Mouse (Mus musculus) MEL (cell line): ENCODE results near the gene Axin2. TPM values are rescaled to one million over a fixed set of nuclear protein-coding genes. Genes with fewer than 3 reads are reported as not detected.

Experiments used
- DNase-seq: peaks from one replicate; pipeline ENCODE4 v3.0.0; 2011; ENCODE audit warnings: low read depth, low spot score
- H3K27ac ChIP-seq: 2 replicates; pipeline ENCODE4 v1.5.1; 2012; ENCODE audit warnings: low read depth, mild to moderate bottlenecking, control low read depth, low read length, moderate library complexity; ENCODE audit not compliant: control insufficient read depth
- H3K27me3 ChIP-seq, 2 experiments: fragments of 150-350 bp in 1 of 2; sonication (generic) in 1 of 2; 2 replicates each; pipeline ENCODE4 v1.6.1; 2012; ENCODE audit warnings: low read length in 2 of 2, mild to moderate bottlenecking in 2 of 2, improper control_type of control experiment in 1 of 2, moderate library complexity in 1 of 2; ENCODE audit not compliant: insufficient read depth in 2 of 2, control insufficient read depth in 1 of 2
- H3K36me3 ChIP-seq, 2 experiments: 2 replicates each; pipeline ENCODE4 v1.6.1; 2012 to 2014; ENCODE audit warnings: low read length in 2 of 2, improper control_type of control experiment in 1 of 2, inconsistent platforms in 1 of 2, mild to moderate bottlenecking in 1 of 2; ENCODE audit not compliant: insufficient read depth in 2 of 2, control insufficient read depth in 1 of 2
- H3K4me1 ChIP-seq, 2 experiments: fragments of 150-350 bp in 1 of 2; sonication (generic) in 1 of 2; 2 replicates each; pipeline ENCODE4 v1.6.1; 2012; ENCODE audit warnings: low read length in 2 of 2, improper control_type of control experiment in 1 of 2, mild to moderate bottlenecking in 1 of 2; ENCODE audit not compliant: insufficient read depth in 2 of 2, control insufficient read depth in 1 of 2
- H3K4me3 ChIP-seq, 2 experiments: fragments of 150-350 bp in 1 of 2; sonication (generic) in 1 of 2; 2 replicates each; pipeline ENCODE4 v1.5.1; 2012; ENCODE audit warnings: low read depth in 2 of 2, low read length in 2 of 2, mild to moderate bottlenecking in 2 of 2, moderate library complexity in 2 of 2, control low read depth in 1 of 2, improper control_type of control experiment in 1 of 2; ENCODE audit not compliant: control insufficient read depth in 1 of 2, insufficient read depth in 1 of 2
- H3K79me2 ChIP-seq: 2 replicates; pipeline ENCODE4 v1.6.1; 2012; ENCODE audit warnings: mild to moderate bottlenecking, low read length, moderate library complexity; ENCODE audit not compliant: control insufficient read depth, poor library complexity, insufficient read depth
- H3K9ac ChIP-seq: 2 replicates; pipeline ENCODE4 v1.6.1; 2012; ENCODE audit warnings: low read depth, mild to moderate bottlenecking, control low read depth, low read length, moderate library complexity; ENCODE audit not compliant: control insufficient read depth, poor library complexity, severe bottlenecking
- H3K9me3 ChIP-seq: fragments of 150-350 bp; sonication (generic); replicated peaks from 2 replicates; pipeline ENCODE4 v1.6.1; 2012; ENCODE audit warnings: mild to moderate bottlenecking, low read length, improper control_type of control experiment, moderate library complexity; ENCODE audit not compliant: insufficient read depth
- BHLHE40 ChIP-seq: IDR thresholded peaks from 2 replicates; pipeline ENCODE4 v1.6.1; 2012; ENCODE audit warnings: low read depth, mild to moderate bottlenecking, inconsistent platforms, low read length, improper control_type of control experiment, borderline replicate concordance
- CTCF ChIP-seq, 3 experiments: IDR thresholded peaks in 2 of 3; conservative IDR thresholded peaks in 1 of 3; 2 replicates each; pipeline ENCODE4 v1.5.1; 2011 to 2012; ENCODE audit warnings: low read length in 3 of 3, low read depth in 2 of 3, mild to moderate bottlenecking in 2 of 3, improper control_type of control experiment in 1 of 3, inconsistent platforms in 1 of 3, mixed read lengths in 1 of 3, moderate library complexity in 1 of 3; ENCODE audit not compliant: control insufficient read depth in 1 of 3, insufficient read depth in 1 of 3, poor library complexity in 1 of 3, severe bottlenecking in 1 of 3
- E2F4 ChIP-seq: IDR thresholded peaks from 2 replicates; pipeline ENCODE4 v1.6.1; 2011; ENCODE audit warnings: low read depth, low read length, improper control_type of control experiment, borderline replicate concordance
- ELF1 ChIP-seq: IDR thresholded peaks from 2 replicates; pipeline ENCODE4 v1.6.1; 2014; ENCODE audit warnings: low read depth, mild to moderate bottlenecking, inconsistent platforms, low read length, improper control_type of control experiment, moderate library complexity
- EP300 ChIP-seq, 2 experiments: IDR thresholded peaks; 2 replicates each; pipeline ENCODE4 v1.6.1; 2011; ENCODE audit warnings: improper control_type of control experiment in 2 of 2, low read length in 2 of 2, low read depth in 1 of 2, mild to moderate bottlenecking in 1 of 2
- GABPA ChIP-seq: IDR thresholded peaks from 2 replicates; pipeline ENCODE4 v1.6.1; 2012; ENCODE audit warnings: low read depth, mild to moderate bottlenecking, inconsistent platforms, low read length, improper control_type of control experiment, moderate library complexity
- KAT2A ChIP-seq: conservative IDR thresholded peaks from 2 replicates; pipeline ENCODE4 v1.6.1; 2012; ENCODE audit warnings: low read depth, low read length, improper control_type of control experiment, inconsistent platforms
- MAFK ChIP-seq: IDR thresholded peaks from 2 replicates; pipeline ENCODE4 v1.6.1; 2011; ENCODE audit warnings: low read depth, mild to moderate bottlenecking, low read length, improper control_type of control experiment, borderline replicate concordance
- MAZ ChIP-seq: IDR thresholded peaks from 2 replicates; pipeline ENCODE4 v1.6.1; 2012; ENCODE audit warnings: low read depth, mild to moderate bottlenecking, inconsistent platforms, low read length, improper control_type of control experiment
- MEF2A ChIP-seq: IDR thresholded peaks from 2 replicates; pipeline ENCODE4 v1.6.1; 2014; ENCODE audit warnings: low read depth, mild to moderate bottlenecking, inconsistent platforms, low read length, improper control_type of control experiment; ENCODE audit not compliant: poor library complexity, insufficient replicate concordance, severe bottlenecking; ENCODE audit errors: extremely low read depth
- MXI1 ChIP-seq: IDR thresholded peaks from 2 replicates; pipeline ENCODE4 v1.6.1; 2011; ENCODE audit warnings: mild to moderate bottlenecking, low read depth, low read length, improper control_type of control experiment
- MYC ChIP-seq: IDR thresholded peaks from 2 replicates; pipeline ENCODE4 v1.6.1; 2011; ENCODE audit warnings: low read depth, mild to moderate bottlenecking, low read length, improper control_type of control experiment, moderate library complexity
- NRF1 ChIP-seq: IDR thresholded peaks from 2 replicates; pipeline ENCODE4 v1.6.1; 2014; ENCODE audit warnings: low read depth, mild to moderate bottlenecking, inconsistent platforms, low read length, improper control_type of control experiment, moderate library complexity; ENCODE audit not compliant: poor library complexity, insufficient read depth, severe bottlenecking
- POLR2AphosphoS2 ChIP-seq: IDR thresholded peaks from 2 replicates; pipeline ENCODE4 v1.6.1; 2011; ENCODE audit warnings: low read length, improper control_type of control experiment
- POLR2AphosphoS5 ChIP-seq: IDR thresholded peaks from 2 replicates; pipeline ENCODE4 v1.6.1; 2012; ENCODE audit warnings: low read depth, borderline replicate concordance, mild to moderate bottlenecking, inconsistent platforms, low read length, moderate library complexity, mixed read lengths
- RAD21 ChIP-seq: IDR thresholded peaks from 2 replicates; pipeline ENCODE4 v1.6.1; 2011; ENCODE audit warnings: mild to moderate bottlenecking, low read depth, low read length, improper control_type of control experiment
- RCOR1 ChIP-seq: IDR thresholded peaks from 2 replicates; pipeline ENCODE4 v1.6.1; 2012; ENCODE audit warnings: low read depth, mild to moderate bottlenecking, inconsistent platforms, low read length, improper control_type of control experiment
- SIN3A ChIP-seq: IDR thresholded peaks from 2 replicates; pipeline ENCODE4 v1.6.1; 2012; ENCODE audit warnings: low read length, improper control_type of control experiment, inconsistent platforms
- SMC3 ChIP-seq: IDR thresholded peaks from 2 replicates; pipeline ENCODE4 v1.6.1; 2011; ENCODE audit warnings: low read depth, low read length, improper control_type of control experiment
- UBTF ChIP-seq: IDR thresholded peaks from 2 replicates; pipeline ENCODE4 v1.6.1; 2012; ENCODE audit warnings: low read depth, mild to moderate bottlenecking, inconsistent platforms, low read length, improper control_type of control experiment, moderate library complexity, borderline replicate concordance; ENCODE audit not compliant: insufficient read depth
- USF2 ChIP-seq, 2 experiments: IDR thresholded peaks; 2 replicates each; pipeline ENCODE4 v1.6.1; 2011 to 2012; ENCODE audit warnings: improper control_type of control experiment in 2 of 2, low read length in 2 of 2, borderline replicate concordance in 1 of 2, inconsistent platforms in 1 of 2, low read depth in 1 of 2, mild to moderate bottlenecking in 1 of 2; ENCODE audit not compliant: insufficient read depth in 1 of 2
- ZKSCAN1 ChIP-seq: IDR thresholded peaks from 2 replicates; pipeline ENCODE4 v1.6.1; 2012; ENCODE audit warnings: low read depth, mild to moderate bottlenecking, inconsistent platforms, low read length, improper control_type of control experiment, moderate library complexity
- polyA plus RNA-seq, 2 experiments: library from polyadenylated mRNA; stranded (reverse) in 1 of 2; unstranded in 1 of 2; fragments of >175 nt in 1 of 2; fragments of >200 nt in 1 of 2; gene quantifications; 2 replicates each; pipeline versions ENCODE4 v1.2.1 to v1.2.4; 2012; ENCODE audit warnings: low replicate concordance in 2 of 2, low read depth in 1 of 2; ENCODE audit not compliant: insufficient read length in 2 of 2, insufficient read depth in 1 of 2, missing spikeins in 1 of 2
- total RNA-seq: library from RNA; depleted of rRNA; stranded (reverse); fragments of 300-350 nt; gene quantifications from 2 replicates; pipeline ENCODE4 v1.2.3, GENCODE M21; 2012

Gene Axin2
- total and polyA plus RNA-seq, 3 experiments: not detected

GRCm38 (mm10) chr11:108925202-108925601, 5.1 kb downstream of the Axin2 start:
- H3K4me1 ChIP-seq: no peaks in the 10 kb centered on the region
- H3K4me3 ChIP-seq: no peak overlapping the region
- H3K27me3 ChIP-seq: no peaks in the 10 kb centered on the region
- H3K9ac ChIP-seq: no peak overlapping the region
- peak; percentile 21 for DNase-seq
- TF ChIP-seq SMC3 (peak; percentile 26; the same call in 1 of the 2 replicates), RCOR1 (no peak), EP300 (IDR thresholded peaks at IDR 0.05; ENCODE audit: low read depth in 1 of 2, low read length in 2 of 2) (no peak), CTCF (IDR thresholded peaks at IDR 0.05 in 2 of 3, conservative IDR thresholded peaks at IDR 0.05 in 1 of 3; ENCODE audit: control insufficient read depth in 1 of 3, insufficient read depth in 1 of 3, low read depth in 2 of 3, low read length in 3 of 3, poor library complexity in 1 of 3, severe bottlenecking in 1 of 3) (peak in 2 of 3 experiments; percentile 20 to 23; a peak in 3 of 6 replicates)
- no peaks in the 10 kb centered on the region for H3K36me3 ChIP-seq
- no peaks in the 10 kb centered on the region for H3K9me3 ChIP-seq
- no peak overlapping the region for H3K27ac ChIP-seq
- no peaks in the 10 kb centered on the region for H3K79me2 ChIP-seq

GRCm38 (mm10) chr11:108925826-108926225, 5.7 kb downstream of the Axin2 start:
- Histone ChIP-seq H3K27ac (no peak overlapping the region), H3K27me3 (no peaks in the 10 kb centered on the region), H3K4me1 (no peaks in the 10 kb centered on the region), H3K4me3 (no peak overlapping the region), H3K36me3 (no peaks in the 10 kb centered on the region), H3K9me3 (no peaks in the 10 kb centered on the region), H3K9ac (no peak overlapping the region), H3K79me2 (no peaks in the 10 kb centered on the region)
- DNase-seq: no peak
- TF ChIP-seq MYC (no peak), USF2 (IDR thresholded peaks at IDR 0.05; ENCODE audit: borderline replicate concordance in 1 of 2, insufficient read depth in 1 of 2, low read depth in 1 of 2, low read length in 2 of 2) (no peak), ELF1 (no peak), SMC3 (no peak), MEF2A (no peak), MXI1 (no peak), POLR2AphosphoS5 (no peak), SIN3A (no peak), UBTF (no peak), POLR2AphosphoS2 (no peak), MAFK (no peak), RAD21 (no peak), NRF1 (no peak), KAT2A (no peak), MAZ (no peak), BHLHE40 (no peak), E2F4 (no peak), GABPA (no peak), ZKSCAN1 (no peak)
